Mouse (Mus musculus) testis, adult 2 months (tissue): ENCODE data around the gene Lrrc18.

Experiments
- CTCF ChIP-seq: fragments of 200-500 bp; IDR thresholded peaks from 2 replicates; pipeline ENCODE4 v1.5.1; 2012; ENCODE audit warnings: low read depth, mild to moderate bottlenecking, inconsistent platforms, low read length, moderate library complexity; ENCODE audit not compliant: control insufficient read depth, insufficient read depth, insufficient replicate concordance
- POLR2A ChIP-seq: fragments of 200-500 bp; IDR thresholded peaks from 2 replicates; pipeline ENCODE4 v1.6.1; 2012; ENCODE audit warnings: low read depth, mild to moderate bottlenecking, inconsistent platforms, low read length, moderate library complexity; ENCODE audit not compliant: control insufficient read depth

DNA sequence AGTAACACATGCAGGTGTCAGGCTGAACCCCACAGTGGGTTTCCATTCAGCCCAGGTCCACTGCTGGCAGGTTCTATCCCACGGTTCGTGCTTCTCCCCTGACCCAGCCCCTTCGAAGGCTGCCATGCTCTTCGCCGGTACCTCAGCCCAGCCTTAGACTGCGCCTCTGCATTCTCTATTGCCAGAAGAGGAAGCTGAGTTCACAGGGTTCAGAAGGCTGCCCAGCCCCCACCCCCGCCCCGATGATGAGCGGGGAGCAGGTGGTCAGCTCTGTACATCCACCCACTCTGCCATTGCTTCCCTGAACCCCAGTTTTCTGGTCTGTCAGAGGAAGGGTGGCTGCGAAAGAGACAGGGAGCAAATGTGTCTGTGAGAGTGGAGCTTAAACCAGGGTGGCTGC is 8.3 kb downstream of the Lrrc18 start:
- TF ChIP-seq CTCF = no peak
- no peak for TF ChIP-seq POLR2A
